Mouse (Mus musculus): Measurements from ENCODE around the gene Relb. TPM values are rescaled to one million over a fixed set of nuclear protein-coding genes. Genes with fewer than 3 reads are reported as not detected.

The Relb gene
- polyA plus RNA-seq (2012; rRNA removed): 66.9 and 75.6 TPM in 2 replicates

GRCm38 (mm10) chr7:19629361-19629734, at the start of gene Relb:
Relb (minus strand) TSS chr7:19629438.
- Histone ChIP-seq H3K4me3 (ENCODE audit: control insufficient read depth, insufficient read depth, low read length) (peak within 1 kb of the TSS; percentile 69), H3K27me3 (ENCODE audit: control insufficient read depth, insufficient read depth, low read length) (no peaks in the 10 kb centered on the region), H3K4me1 (replicated peaks; ENCODE audit: control insufficient read depth, insufficient read depth, low read length) (peaks cover 13% of the 10 kb centered on the region), H3K27ac (ENCODE audit: control insufficient read depth, insufficient read depth, low read length) (peak within 1 kb of the TSS; percentile 53; the same call in 1 of the 2 replicates), H3K36me3 (ENCODE audit: control insufficient read depth, insufficient read depth, low read length) (peaks cover 14% of the 10 kb centered on the region; the same call in 1 of the 2 replicates)
- peak; percentile 89 for DNase-seq
- TF ChIP-seq POLR2A (IDR thresholded peaks at IDR 0.05; ENCODE audit: control insufficient read depth, extremely low read depth, insufficient read depth, low read length, poor library complexity): no peak
- 0 out of 2 replicates have a peak, but pooled peaks have one; percentile 26 for TF ChIP-seq CTCF (IDR thresholded peaks at IDR 0.05; ENCODE audit: borderline replicate concordance, control insufficient read depth, extremely low read depth, insufficient read depth, low read length, poor library complexity)
- under 1% methylated on average over 34 of the region's 41 CpGs for WGBS

- no peak for TF ChIP-seq POLR2A (IDR thresholded peaks at IDR 0.05; ENCODE audit: control insufficient read depth, extremely low read depth, insufficient read depth, low read length, poor library complexity)
- no peak for TF ChIP-seq CTCF (IDR thresholded peaks at IDR 0.05; ENCODE audit: borderline replicate concordance, control insufficient read depth, extremely low read depth, insufficient read depth, low read length, poor library complexity)
- 96% methylated on average over 3 of the region's 3 CpGs for WGBS
Measured at GRCm38 (mm10) chr7:19678901-19679300, 49.7 kb upstream of the Relb start.

GRCm38 (mm10) chr7:19677872-19678271, 48.6 kb upstream of the Relb start, which contains the start of gene Apoc2:
Apoc2 (minus strand) TSS chr7:19677941.
- no peak within 1 kb of the TSS for H3K4me3 ChIP-seq (ENCODE audit: control insufficient read depth, insufficient read depth, low read length)
- H3K27ac ChIP-seq (ENCODE audit: control insufficient read depth, insufficient read depth, low read length): no peak within 1 kb of the TSS
- H3K36me3 ChIP-seq (ENCODE audit: control insufficient read depth, insufficient read depth, low read length): no peaks in the 10 kb centered on the region
- no peaks in the 10 kb centered on the region for H3K27me3 ChIP-seq (ENCODE audit: control insufficient read depth, insufficient read depth, low read length)
- DNase-seq: no peak
- no peaks in the 10 kb centered on the region for H3K4me1 ChIP-seq (replicated peaks; ENCODE audit: control insufficient read depth, insufficient read depth, low read length)
- WGBS: 94% methylated on average over 8 of the region's 8 CpGs
- no peak for TF ChIP-seq CTCF (IDR thresholded peaks at IDR 0.05; ENCODE audit: borderline replicate concordance, control insufficient read depth, extremely low read depth, insufficient read depth, low read length, poor library complexity)
- TF ChIP-seq POLR2A (IDR thresholded peaks at IDR 0.05; ENCODE audit: control insufficient read depth, extremely low read depth, insufficient read depth, low read length, poor library complexity): no peak

More at GRCm38 (mm10) chr7:19678901-19679300, 49.7 kb upstream of the Relb start:
- Histone ChIP-seq H3K4me3 (ENCODE audit: control insufficient read depth, insufficient read depth, low read length) (no peak overlapping the region), H3K4me1 (replicated peaks; ENCODE audit: control insufficient read depth, insufficient read depth, low read length) (no peaks in the 10 kb centered on the region), H3K36me3 (ENCODE audit: control insufficient read depth, insufficient read depth, low read length) (no peaks in the 10 kb centered on the region), H3K27me3 (ENCODE audit: control insufficient read depth, insufficient read depth, low read length) (no peaks in the 10 kb centered on the region), H3K27ac (ENCODE audit: control insufficient read depth, insufficient read depth, low read length) (no peak overlapping the region)
- DNase-seq: no peak

- 86% methylated on average over 1 of the region's 1 CpGs for WGBS
Measured at GRCm38 (mm10) chr7:19676662-19677061, 47.4 kb upstream of the Relb start.

GRCm38 (mm10) chr7:19675824-19676223, 46.6 kb upstream of the Relb start:
- TF ChIP-seq CTCF (IDR thresholded peaks at IDR 0.05; ENCODE audit: borderline replicate concordance, control insufficient read depth, extremely low read depth, insufficient read depth, low read length, poor library complexity) (no peak), POLR2A (IDR thresholded peaks at IDR 0.05; ENCODE audit: control insufficient read depth, extremely low read depth, insufficient read depth, low read length, poor library complexity) (no peak)
- no peaks in the 10 kb centered on the region for H3K4me1 ChIP-seq (replicated peaks; ENCODE audit: control insufficient read depth, insufficient read depth, low read length)
- DNase-seq: no peak
- no peaks in the 10 kb centered on the region for H3K36me3 ChIP-seq (ENCODE audit: control insufficient read depth, insufficient read depth, low read length)
- 85% methylated on average over 10 of the region's 10 CpGs for WGBS
- H3K27me3 ChIP-seq (ENCODE audit: control insufficient read depth, insufficient read depth, low read length): no peaks in the 10 kb centered on the region
- H3K27ac ChIP-seq (ENCODE audit: control insufficient read depth, insufficient read depth, low read length): no peak overlapping the region
- H3K4me3 ChIP-seq (ENCODE audit: control insufficient read depth, insufficient read depth, low read length): no peak overlapping the region

More at GRCm38 (mm10) chr7:19676662-19677061, 47.4 kb upstream of the Relb start:
- Histone ChIP-seq H3K27me3 (ENCODE audit: control insufficient read depth, insufficient read depth, low read length) (no peaks in the 10 kb centered on the region), H3K36me3 (ENCODE audit: control insufficient read depth, insufficient read depth, low read length) (no peaks in the 10 kb centered on the region), H3K27ac (ENCODE audit: control insufficient read depth, insufficient read depth, low read length) (no peak overlapping the region), H3K4me3 (ENCODE audit: control insufficient read depth, insufficient read depth, low read length) (no peak overlapping the region), H3K4me1 (replicated peaks; ENCODE audit: control insufficient read depth, insufficient read depth, low read length) (no peaks in the 10 kb centered on the region)
- TF ChIP-seq POLR2A (IDR thresholded peaks at IDR 0.05; ENCODE audit: control insufficient read depth, extremely low read depth, insufficient read depth, low read length, poor library complexity) (no peak), CTCF (IDR thresholded peaks at IDR 0.05; ENCODE audit: borderline replicate concordance, control insufficient read depth, extremely low read depth, insufficient read depth, low read length, poor library complexity) (no peak)
- DNase-seq: no peak

- Histone ChIP-seq H3K27me3 (ENCODE audit: control insufficient read depth, insufficient read depth, low read length) (no peaks in the 10 kb centered on the region), H3K27ac (ENCODE audit: control insufficient read depth, insufficient read depth, low read length) (no peak overlapping the region), H3K4me1 (replicated peaks; ENCODE audit: control insufficient read depth, insufficient read depth, low read length) (peaks cover 4% of the 10 kb centered on the region), H3K4me3 (ENCODE audit: control insufficient read depth, insufficient read depth, low read length) (no peak overlapping the region), H3K36me3 (ENCODE audit: control insufficient read depth, insufficient read depth, low read length) (no peaks in the 10 kb centered on the region)
- 63% methylated on average over 14 of the region's 14 CpGs for WGBS
- TF ChIP-seq CTCF (IDR thresholded peaks at IDR 0.05; ENCODE audit: borderline replicate concordance, control insufficient read depth, extremely low read depth, insufficient read depth, low read length, poor library complexity) (no peak), POLR2A (IDR thresholded peaks at IDR 0.05; ENCODE audit: control insufficient read depth, extremely low read depth, insufficient read depth, low read length, poor library complexity) (no peak)
- DNase-seq: no peak
Measured at GRCm38 (mm10) chr7:19673083-19673699, 44.0 kb upstream of the Relb start.

All from thymus, adult 2 months (tissue).